Mouse (Mus musculus) heart, adult 8-10 months (tissue): ENCODE measurements around the gene Atat1. TPM values are rescaled to one million over a fixed set of nuclear protein-coding genes. Genes with fewer than 3 reads are reported as not detected.
A peak's percentile ranks its signal among the peaks of the same experiment; 100 is the strongest.
"Not testable (repeated sequence)": the region's sequence is repeated elsewhere in the genome, so short reads cannot be mapped to it uniquely, and the experiment has no call there.

Source experiments
- DNase-seq: peaks from one replicate; pipeline ENCODE4 v3.0.0; 2022; ENCODE audit warnings: low spot score
- total RNA-seq, 4 experiments: library from RNA; stranded (reverse); gene quantifications; 2 replicates each; pipeline ENCODE4 v1.2.4; 2022

The Atat1 gene
- total RNA-seq = 1 to 10 TPM; 6.6 to 9.3 (median 8.3) TPM

DNA sequence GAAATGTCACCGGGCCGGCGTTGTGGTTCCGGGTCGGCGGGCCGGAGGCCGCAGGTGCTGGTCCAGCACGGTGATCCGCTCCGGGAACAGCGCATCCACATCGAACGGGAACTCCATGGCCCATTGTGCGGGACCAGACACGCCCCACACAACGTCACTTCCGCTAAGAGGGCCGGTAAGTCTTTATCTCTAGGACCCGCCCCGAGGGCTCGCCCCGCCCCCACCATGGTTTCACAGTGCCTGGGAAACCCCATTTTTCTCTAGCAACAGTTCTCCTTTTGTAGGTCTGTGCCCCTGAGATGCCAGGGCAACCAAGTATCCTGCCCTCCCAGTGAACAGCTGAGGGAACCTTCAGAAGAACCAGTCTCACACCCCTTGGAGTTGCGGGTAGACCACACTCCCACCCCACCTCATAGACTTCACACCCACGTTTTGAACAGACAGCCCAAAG is at the start of gene Atat1:
Gene Atat1, minus strand, starts transcription at position 157 of the 451 bp plus-strand sequence.
- DNase-seq = peak; percentile 94

DNA sequence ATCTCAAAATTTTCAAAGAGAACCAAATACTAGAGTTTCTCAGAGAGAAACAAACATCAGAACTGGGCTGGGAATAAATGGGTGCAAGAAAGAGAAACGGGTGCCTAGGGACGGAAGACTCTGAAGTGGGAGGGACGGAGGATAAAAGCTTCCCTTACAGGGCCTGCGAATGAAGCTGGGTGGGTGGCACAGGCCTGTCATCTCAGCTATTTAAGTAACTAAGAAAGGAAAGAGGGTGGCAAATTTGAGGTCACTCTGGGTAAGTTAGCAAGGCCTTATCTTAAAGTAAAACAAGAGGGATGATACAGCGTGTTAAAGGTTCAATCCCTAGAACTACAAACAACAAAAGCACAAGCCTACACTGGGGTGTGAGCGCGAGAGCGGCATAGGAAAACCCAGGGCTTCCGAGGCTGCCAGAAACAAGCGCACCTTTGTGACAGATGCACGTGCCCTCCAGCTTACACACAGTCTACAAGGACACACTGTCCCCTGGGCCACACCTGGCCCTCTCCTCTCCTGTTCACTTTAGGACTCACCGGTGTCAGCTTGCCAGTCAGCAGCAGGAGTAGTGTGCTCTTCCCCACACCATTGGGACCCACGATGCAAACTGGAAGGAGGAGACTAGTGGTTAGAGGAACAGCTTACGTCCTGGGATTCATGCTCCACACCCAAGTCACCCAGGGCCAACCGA is 48.8 kb upstream of the Atat1 start:
- no peak for DNase-seq

GRCm38 (mm10) chr17:35954665-35955064 is 44.8 kb upstream of the Atat1 start:
- no peak for DNase-seq

DNA sequence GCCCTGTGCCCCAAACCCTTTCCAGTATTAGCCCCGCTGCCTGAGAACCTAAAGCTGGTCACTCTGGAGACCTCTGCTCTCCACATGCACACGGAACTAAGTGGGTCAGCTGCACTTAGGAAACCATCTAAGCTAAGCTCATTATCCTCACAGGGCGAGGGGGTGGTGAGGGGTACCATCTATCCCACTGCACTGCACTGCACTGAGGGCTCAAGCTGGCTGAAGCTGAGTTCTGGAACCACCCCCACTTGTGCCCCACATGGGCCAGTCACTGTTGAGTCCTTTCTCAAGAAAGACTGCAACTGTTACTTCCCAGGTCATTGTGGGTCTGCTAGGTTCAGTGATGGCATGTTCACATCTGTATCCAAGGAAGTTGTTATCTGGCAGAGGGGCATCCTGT is 42.7 kb upstream of the Atat1 start:
- not testable (repeated sequence) for DNase-seq

- DNase-seq = not testable (repeated sequence)
Observed at GRCm38 (mm10) chr17:35950946-35951345, 41.1 kb upstream of the Atat1 start.

DNA sequence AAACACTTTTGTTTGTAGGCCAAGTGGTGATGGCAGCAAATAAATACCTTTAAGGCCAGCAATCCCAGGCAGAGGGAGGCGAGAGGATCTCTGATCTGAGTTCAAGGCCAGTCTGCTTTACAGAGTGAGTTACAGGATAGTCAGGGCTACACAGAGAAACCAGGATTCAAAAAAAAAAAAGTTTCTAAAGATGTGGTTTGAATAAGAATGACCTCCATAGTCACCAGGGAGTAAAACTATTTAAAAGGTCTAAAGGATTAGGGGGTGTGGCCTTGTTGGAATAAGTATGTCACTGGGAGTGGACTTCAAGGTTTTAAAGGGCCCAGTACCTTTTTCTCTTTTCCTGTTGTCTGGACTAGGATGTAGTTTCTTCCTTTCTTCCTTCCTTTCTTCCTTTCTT is 30.1 kb upstream of the Atat1 start:
- no peak for DNase-seq

DNA sequence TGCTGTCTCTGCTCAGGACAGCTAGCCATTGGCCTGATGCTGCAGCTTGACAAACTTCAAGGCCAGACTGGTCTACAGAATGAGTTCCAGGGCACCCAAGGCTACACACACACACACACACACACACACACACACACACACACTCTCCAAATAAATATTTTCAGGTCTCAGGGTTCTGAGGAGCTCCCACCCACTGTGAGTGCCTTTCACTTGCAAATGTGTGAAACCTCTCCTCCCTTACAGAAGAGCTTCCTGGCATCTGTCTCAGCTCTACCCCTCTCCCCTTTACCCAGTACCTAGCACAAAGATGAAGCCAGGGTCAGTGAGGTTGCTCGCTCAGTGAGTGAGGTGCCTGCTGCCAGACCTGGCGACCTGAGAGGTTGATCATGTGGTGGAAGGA is 29.2 kb upstream of the Atat1 start:
- DNase-seq = no peak

GRCm38 (mm10) chr17:35937700-35938348 is 27.9 kb upstream of the Atat1 start:
- DNase-seq = no peak

DNA sequence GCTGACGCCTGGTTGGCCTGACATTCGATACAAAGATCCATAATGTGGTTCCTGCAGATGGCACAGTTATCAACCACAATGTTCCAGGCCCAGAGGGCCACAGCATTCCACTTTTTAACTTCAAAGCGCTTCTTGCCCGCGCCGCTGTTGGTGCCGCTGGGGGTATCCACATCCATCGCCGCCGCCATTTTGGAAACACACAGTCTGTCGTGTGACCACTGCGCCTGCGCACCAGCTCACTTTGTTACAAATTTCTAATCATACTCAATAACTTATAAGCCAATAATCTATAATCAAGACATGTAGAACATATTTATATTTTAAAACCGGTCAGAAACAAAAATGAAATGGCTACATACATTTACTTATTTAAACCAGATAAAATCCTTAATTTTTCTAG is 25.9 kb upstream of the Atat1 start:
- DNase-seq = not testable (repeated sequence)

GRCm38 (mm10) chr17:35932608-35933007 is 22.7 kb upstream of the Atat1 start:
- no peak for DNase-seq

GRCm38 (mm10) chr17:35930627-35931026 is 20.8 kb upstream of the Atat1 start:
- DNase-seq = no peak

GRCm38 (mm10) chr17:35929534-35929933 is 19.7 kb upstream of the Atat1 start:
- DNase-seq = no peak

GRCm38 (mm10) chr17:35927471-35927870 is 17.6 kb upstream of the Atat1 start:
- DNase-seq = no peak

DNA sequence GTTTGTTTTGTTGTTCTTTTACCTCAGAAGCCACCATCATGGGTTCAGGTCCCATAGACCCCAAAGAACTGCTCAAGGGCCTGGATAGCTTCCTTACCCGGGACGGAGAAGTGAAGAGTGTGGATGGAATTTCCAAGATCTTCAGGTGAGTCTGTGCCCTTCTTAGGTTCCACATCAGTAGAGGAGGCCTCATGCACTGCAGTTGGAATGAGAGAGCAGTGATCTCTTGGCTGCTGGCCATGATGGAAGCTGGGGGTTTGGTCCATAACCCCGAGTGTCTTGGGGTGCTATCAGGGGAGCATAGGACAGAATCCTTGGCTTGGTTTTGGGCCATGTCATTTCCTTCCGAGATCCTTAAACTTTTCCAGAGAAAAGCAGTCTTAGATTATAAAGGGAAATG is 13.4 kb upstream of the Atat1 start:
- DNase-seq = no peak

- DNase-seq = no peak
Observed at GRCm38 (mm10) chr17:35922566-35922965, 12.7 kb upstream of the Atat1 start.

GRCm38 (mm10) chr17:35921710-35922109 is 11.8 kb upstream of the Atat1 start:
- DNase-seq = no peak

GRCm38 (mm10) chr17:35920862-35921562 is 11.1 kb upstream of the Atat1 start:
- DNase-seq = no peak

- DNase-seq = no peak
Observed at GRCm38 (mm10) chr17:35920384-35920783, 10.5 kb upstream of the Atat1 start.

DNA sequence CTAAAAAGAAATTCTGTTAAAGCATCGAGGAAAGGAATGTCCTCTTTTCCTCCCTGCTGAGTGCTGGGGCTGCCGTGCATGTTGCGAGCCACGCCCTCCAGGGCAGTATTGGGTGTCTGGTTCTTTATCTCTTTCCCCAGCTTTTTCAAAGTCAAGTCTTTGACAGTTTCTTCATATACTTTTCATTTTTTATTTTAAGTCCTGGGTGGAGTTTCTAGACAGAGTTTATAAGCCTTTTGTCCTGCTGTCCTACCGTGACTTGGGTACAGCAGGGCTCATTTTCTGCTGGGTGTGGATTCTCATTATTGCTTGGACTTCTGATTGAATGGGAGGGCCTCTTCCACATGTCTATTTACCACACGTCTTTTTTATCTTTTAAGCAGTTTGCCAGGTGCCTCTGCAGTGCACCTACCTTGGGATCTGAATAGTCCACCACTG is 10.0 kb upstream of the Atat1 start:
- no peak for DNase-seq

GRCm38 (mm10) chr17:35919060-35919715 is 9.3 kb upstream of the Atat1 start:
- DNase-seq = peak; percentile 97

DNA sequence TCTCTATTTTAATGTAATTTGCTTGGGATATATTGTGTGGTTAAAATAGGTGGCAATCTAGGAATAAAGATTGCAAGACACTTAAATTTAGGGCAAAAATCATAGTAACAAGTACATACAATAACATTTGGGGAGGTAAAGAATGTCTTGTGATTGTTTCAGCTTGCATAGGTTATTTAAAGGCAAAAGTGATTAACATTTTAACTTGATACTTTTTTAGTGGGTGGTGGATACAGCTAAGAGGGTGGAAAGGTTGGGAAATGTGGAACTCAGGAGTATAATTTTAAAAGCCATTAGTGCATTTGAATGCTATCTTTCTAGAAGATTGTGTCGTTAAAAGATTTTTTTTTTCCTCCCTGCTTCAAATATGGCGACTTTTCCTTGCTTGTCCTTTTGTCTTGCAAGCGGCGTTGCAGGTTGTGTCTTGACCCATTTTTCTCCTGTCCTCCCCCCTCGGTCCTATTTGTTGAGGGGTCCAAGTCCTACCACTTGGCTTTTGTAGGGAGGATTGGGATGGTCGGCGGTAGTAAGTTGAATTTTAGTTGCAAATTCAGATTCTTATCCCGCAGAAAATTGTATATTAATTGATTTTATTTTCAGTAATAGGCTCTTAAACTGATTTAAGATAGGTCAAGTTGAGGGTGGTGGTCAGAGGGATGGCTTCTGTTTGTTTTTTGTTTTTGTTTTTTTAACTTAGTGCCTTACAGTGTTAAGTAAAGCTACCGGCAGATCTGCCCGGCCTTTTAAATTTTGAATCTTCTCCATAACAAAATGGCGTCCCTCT is 8.6 kb upstream of the Atat1 start:
- DNase-seq = peak; percentile 70
